Mouse (Mus musculus): Measurements from ENCODE around the gene Cby1.
"Not testable (repeated sequence)": the region's sequence is repeated elsewhere in the genome, so short reads cannot be mapped to it uniquely, and the experiment has no call there.

The Cby1 gene

DNA sequence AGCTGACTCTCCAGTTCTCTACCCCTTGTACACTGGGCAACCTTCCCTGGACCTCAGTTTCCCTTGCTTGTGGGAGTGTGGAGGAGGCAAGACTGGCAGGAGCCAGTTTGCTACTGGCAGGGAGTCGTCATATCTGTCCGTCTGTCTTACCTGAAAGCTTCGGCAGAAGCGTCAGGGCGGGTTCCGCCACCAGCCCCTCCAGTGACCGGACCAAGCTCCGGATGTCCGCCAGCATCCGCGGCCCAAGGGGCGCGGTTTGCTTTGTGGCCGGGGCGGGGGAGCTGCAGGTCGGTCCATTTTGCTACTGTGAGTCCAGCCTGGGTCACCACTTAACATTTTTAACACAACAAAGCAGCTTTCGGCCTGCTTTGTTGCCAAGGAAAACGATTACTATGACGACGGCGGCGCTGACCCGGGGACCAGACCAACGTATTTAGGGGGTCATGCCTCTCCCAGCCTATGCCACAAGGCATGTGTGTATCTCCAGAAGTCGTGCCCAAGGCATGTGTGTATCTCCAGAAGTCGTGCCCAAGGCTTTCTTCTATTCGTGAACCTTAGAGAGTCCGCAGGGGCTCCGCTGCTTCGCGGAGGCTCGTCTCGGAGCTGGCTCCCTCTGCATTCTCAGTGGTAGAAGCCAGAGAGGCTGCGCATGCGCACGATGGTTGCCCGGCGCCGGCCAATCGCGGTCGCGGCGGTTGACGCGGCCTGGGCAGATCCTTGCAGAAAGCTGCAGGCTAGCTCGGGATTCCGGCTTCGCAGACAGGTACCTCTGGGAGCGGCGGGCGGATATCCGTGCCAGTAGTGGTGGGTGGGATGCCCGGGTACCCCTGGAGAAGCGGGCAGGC is at the start of gene Cby1, which contains the start of gene Fam227a:
Gene Cby1 (plus strand): TSS at position 669 of the 845 bp plus-strand sequence.
Gene Fam227a (minus strand): TSS at position 426 of the 845 bp plus-strand sequence.
- peak; percentile 89 for DNase-seq (ENCODE audit: low read depth, low spot score)

DNA sequence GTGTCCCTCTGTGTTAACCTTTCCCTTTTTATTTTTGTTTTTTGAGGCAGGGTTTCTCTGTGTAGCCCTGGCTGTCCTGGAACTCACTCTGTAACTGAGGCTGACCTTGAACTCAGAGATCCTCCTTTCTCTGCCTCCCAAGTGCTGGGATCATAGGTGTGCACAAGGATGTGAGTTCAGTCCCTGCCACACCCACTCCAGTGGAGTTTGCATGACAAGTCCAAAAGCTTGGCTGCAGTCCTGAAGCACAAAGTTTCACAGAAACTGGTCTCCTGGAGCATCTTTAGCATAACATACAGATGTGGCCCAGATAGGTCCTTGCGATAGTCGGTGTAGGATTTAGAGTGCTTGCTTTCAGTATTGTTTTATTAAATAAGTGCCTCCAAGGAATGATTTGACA is 49.8 kb upstream of the Cby1 start:
- no peak for DNase-seq (ENCODE audit: low read depth, low spot score)

DNA sequence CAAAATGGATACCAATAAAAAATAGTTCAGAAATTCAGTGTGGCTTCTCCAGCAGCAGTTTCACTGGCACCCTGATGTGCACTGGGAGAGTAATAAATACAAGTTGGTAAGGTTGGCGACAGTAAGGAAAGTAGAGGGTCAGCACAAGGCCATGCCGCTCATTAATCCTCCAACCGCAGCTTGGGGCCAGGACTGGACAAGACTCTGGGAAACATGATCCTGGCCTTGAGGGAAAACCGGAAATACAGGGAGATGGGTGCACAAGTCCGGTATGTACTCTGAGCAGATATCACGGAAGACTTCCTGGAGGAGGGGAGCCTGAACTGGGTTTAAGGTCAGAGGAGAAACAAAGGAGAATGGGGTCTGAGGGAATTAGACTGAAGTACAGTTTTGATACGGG is 43.5 kb upstream of the Cby1 start:
- DNase-seq (ENCODE audit: low read depth, low spot score): no peak

DNA sequence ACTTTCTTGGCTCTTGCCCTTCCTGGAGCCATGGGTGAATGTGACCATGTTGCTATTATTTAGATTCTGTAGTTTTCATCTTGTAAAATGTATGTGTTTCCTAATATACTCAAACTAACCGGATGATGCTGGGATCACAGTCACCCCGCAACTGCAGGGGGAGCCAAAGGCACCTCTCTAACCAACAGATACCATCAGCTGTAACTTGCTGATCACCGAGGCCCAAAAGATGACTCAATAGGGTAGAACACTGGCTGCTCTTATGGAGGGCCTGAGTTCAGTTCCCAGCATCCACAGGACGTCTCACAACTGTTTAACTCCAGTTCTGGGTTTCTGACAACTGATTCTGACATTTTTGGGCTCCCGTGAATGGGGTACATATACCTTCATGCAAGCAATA is 42.3 kb upstream of the Cby1 start:
- DNase-seq (ENCODE audit: low read depth, low spot score): no peak

DNA sequence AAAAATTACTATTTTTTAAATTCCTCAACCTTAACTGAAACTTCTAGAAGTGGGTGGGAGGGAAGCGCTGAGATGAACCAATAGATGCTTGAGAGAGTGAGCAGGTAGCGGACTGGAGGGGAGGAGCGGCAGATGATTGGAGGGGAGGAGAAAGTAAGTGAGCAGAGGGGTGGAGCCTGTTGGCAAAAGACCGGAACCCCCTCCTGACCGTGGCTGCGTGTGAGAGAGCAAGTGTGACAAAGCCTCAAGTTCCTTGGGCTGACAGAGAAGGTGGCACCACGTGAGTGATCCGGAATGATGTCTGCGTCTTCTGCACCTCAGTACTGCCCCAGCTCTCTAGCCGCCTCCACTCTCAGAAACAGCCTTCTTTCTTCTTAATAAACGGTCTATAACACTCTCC is 41.9 kb upstream of the Cby1 start:
- DNase-seq (ENCODE audit: low read depth, low spot score): no peak

DNA sequence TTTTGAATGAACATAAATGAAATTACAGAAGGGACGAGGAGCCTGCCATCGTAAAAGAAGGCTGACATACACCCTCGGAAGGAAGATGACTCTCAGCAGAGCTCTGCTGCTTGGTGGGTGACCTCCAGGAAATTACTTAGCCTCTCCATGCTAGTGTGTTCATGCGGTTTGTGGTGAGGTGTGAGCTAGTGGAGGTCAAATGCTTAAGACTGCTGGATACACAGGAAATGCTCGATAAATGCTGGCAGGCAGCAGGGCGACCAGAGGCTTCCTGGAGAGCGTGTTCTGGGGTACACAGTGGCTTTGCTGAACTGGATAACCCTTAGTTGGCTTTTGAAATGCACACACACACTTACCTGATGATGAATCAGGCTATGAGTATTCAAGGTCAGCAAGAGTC is 40.5 kb upstream of the Cby1 start:
- DNase-seq (ENCODE audit: low read depth, low spot score): no peak

DNA sequence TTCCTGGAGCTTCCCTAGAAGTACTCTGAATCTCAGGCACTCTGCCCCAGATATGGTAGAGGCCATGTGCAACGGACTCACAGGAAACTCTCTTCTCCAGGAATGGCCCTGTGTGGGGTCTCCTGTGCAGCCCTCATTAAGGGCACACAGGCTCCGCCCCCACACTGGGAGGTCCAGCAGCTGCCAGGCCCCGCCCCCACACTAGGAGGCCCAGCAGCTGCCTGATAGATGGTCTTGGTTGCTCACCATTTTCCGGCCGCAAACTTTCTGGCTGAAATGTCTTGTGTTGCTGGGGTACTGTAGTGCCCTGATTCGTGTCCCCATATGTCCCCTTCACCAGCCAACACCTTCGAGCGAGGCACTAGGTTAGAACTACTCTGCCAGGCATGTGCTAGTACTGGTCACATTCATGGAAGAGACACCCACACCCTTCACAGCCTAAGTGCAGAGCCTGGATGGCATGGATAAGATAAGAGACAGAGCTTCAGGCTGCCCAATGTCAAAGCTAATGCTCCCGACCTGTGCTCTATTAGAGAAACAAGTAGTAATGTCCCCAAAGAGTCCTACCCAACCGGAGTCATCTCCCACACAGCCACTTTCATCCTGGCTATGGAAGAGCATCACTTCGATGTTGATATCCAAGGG is 39.1 kb upstream of the Cby1 start:
- DNase-seq (ENCODE audit: low read depth, low spot score): no peak

DNA sequence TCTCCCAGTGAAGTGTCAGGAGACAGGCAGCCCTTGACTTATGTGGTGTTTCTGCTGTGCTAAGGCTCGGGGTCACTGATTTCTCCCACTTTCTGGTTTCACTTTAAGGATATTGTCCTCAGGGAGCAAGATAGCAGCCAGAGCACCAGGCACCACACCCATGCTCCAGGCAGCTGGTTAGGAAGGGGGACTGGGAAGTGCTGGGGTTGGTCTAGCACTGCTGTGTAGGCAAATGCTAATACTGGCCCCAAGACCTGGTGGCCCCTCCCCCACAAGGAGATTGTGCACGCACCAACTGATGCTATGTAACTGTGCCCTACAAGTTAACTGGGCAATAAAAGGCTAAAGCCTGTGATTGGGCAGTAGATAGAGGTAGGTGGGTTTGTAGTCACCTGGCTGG is 28.5 kb upstream of the Cby1 start:
- DNase-seq (ENCODE audit: low read depth, low spot score): no peak

DNA sequence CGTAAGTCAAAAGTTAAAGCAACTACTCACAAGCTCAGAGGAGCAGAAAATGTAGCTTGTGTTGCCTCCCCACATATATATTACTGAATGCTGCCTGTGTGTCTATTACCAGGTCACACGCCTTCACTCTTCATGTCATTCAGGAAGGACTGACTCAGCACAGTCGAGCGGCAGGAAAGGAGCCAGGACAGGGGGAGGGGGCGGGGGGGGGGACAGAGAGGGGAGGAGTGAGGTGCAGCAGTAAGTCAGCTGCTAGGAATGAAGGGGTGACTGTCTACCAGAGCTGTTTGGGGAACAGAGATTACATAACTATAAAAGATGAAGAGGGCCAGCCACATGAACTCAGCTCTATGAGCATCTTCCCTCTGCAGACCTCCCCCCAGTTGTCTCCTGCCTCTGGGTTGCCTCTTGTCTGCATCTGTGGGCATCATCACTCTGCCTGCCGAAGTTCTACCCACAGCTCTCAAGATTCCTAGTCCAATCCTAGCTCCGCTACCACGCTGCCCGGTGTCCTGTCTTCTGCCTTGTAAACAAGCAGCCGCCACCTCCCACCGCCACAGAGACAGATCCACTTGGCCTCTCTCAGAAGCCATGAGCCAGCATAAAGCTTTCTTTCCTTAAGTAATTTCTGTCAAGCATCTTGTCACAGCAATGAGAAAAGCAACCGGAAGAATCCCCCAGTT is 17.7 kb upstream of the Cby1 start:
- DNase-seq (ENCODE audit: low read depth, low spot score): no peak

DNA sequence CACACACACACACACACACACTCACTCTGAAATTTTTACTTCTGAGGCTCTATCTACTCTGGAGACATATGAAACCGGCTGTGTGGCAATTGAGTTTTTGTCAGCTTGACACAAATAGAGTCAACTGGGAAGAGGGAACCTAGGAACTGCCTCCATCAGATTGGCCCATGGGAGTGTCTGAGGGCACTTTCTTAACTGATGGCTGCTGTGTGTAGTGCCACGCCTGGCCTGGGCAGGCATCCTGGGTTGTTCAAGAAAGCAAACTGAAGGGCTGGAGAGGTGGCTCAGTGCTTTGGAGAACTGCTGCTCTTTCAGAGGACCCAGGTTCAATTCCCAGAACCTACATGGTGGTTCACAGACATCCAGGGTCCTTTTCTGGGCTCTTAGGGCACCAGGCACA is 13.5 kb upstream of the Cby1 start:
- DNase-seq (ENCODE audit: low read depth, low spot score): no peak

DNA sequence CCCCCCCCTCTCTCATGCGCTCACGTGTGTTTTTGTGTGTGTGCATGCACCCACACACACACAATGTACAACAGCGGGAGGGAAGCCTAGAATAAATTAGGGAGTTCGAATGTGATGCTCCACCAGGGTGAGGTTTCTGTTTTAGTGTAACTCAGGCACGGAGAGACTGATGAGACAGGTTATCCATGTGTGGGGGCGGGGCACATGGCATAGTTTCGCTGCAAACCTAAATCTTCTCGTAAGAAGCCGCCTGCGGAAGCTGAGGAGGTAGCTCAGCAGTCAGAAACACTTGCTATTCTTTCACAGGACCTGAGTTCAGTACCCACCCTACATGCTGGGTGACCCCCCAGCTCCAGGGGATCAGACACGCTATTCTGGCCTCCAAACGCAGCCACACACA is 10.9 kb upstream of the Cby1 start:
- no peak for DNase-seq (ENCODE audit: low read depth, low spot score)

DNA sequence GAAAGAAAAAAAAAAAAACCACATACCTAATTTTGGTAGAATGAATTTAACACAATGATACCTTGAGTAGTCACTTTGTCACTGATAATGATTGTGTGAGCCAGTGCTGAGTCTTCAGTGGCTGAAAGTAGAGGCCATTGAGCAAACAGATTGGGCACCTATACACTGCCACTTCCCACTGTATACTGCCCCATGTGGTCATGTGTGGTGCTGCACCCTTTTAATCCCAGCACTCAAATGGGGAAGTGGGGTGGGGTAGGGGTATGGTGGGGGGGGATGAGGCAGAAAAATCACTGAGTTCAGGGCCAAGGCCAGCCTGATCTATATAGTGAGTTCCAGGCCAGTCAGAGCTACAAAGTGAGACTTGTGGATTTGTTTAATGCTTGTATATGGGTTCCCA is 8.4 kb upstream of the Cby1 start:
- DNase-seq (ENCODE audit: low read depth, low spot score): peak; percentile 35

DNA sequence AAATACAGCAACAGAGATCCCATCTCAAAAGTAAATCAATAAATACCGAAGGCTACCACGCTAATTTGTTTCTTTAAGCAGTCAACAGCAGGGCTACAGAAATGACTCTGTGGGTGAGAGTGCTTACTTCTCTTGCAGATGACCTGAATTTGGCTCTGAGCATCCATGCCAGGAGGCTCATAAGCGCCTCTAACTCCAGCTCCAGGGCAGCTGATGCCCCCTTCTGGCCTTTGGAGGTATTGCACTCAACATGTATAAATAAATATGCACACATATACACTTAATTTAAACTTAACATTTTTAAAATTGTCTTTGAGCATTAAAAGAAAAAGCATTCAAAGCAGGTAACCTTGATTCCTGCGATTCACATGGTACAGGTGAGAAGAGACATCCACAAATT is 7.5 kb upstream of the Cby1 start:
- DNase-seq (ENCODE audit: low read depth, low spot score): peak; percentile 51

DNA sequence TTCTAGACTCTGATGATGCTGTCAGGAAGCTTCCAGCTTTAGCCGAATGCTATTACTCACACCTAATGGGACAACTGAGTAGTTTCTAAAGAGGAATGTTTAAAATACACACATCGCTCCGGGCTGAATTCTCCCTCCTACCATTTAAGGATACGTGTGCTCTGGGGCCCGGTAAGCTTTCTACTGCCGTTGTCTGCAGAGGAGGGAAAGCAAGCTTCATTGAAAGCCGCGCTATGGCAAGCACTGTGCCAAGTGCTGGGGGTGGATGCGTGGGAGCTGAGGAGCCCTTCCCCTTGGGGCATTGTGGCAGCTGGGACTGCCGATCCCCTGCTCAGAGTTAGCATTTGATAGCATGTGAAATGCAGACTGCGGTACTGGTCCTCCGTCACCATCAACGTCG is 2.5 kb upstream of the Cby1 start:
- no peak for DNase-seq (ENCODE audit: low read depth, low spot score)

DNA sequence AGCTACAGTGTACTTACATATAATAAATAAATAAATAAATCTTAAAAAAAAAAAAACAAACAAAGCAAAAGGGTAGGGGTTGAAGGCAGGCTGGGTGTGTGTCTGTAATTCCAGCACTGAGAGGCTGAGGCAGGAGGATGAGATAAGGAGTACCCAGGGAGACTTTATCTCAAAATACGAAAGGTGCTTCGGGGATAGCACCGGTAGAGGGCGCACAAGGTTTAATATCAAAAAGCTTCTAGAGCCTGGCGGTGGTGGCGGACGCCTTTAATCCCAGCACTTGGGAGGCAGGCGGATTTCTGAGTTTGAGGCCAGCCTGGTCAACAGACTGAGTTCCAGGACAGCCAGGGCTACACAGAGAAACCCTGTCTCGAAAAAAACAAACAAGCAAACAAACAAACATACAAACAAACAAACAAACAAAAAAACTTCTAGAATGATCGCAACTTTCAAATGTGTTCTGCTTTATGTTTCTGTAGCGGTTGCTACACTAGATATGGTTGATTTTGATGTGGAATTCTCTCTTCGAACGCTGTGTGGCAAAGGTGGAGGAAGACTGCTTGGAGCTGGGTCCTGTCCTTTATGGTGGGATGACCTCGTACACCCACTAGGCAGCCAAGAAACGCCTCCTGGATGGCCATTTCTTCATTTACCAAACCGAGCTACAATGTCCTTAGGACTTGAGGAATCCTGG is 1.0 kb upstream of the Cby1 start:
- DNase-seq (ENCODE audit: low read depth, low spot score): peak; percentile 96

DNA sequence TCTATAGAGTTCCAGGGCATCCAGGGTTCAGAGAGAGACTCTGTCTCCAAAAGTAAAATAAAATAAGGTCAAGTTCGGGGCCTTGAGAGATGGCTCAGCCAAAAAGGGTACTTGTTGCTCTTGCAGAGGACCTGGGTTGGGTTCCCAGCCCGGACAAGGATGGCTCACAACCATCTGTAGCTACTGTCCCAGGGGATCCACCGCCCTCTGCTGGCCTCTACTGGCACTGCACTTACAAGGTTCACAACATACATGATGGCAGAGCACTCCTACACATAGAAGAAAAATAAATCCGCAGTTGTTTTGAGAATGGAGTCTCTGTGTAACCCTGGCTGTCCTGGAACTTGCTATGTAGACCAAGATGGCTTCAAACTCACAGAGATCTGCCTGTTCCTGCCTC is 2.9 kb downstream of the Cby1 start:
- DNase-seq (ENCODE audit: low read depth, low spot score): peak; percentile 58

DNA sequence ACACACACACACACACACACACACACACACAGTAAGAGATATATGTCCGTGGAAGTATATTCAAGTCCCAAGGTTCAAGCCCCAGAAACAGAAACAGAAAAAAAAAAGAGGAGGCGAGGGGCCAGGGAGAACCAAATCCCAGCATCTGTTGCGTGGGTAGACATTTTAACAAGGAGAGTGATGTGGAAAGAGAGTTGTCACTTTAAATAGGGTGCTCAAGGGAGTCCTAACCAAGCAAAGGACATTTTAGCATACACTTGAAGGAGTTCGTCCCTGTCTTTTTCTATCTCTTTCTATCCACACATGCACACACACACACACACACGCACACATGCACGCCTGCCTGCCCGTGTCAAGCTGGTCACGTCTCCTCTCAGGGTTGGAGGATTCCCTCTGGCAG is 5.7 kb downstream of the Cby1 start:
- DNase-seq (ENCODE audit: low read depth, low spot score): no peak

DNA sequence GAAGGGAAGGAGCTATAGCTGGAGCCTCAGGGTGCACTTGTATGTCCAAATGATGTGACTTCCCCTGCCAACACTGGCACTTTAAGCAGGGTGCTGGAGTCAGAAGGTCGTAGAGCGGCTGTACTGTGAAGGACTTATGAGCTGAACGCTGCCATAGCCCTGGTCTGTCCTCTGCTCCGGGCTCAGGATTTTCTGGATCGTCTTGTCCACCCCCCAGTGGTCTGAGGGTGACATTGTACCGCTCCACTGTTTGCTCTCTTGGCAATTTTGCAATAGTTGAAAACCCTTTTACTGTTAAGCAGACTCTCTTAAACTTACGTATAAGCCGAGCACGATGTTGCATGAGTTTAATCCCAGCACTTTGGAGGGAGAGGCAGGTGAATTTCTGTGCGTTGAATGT is 10.2 kb downstream of the Cby1 start:
- DNase-seq (ENCODE audit: low read depth, low spot score): peak; percentile 40

DNA sequence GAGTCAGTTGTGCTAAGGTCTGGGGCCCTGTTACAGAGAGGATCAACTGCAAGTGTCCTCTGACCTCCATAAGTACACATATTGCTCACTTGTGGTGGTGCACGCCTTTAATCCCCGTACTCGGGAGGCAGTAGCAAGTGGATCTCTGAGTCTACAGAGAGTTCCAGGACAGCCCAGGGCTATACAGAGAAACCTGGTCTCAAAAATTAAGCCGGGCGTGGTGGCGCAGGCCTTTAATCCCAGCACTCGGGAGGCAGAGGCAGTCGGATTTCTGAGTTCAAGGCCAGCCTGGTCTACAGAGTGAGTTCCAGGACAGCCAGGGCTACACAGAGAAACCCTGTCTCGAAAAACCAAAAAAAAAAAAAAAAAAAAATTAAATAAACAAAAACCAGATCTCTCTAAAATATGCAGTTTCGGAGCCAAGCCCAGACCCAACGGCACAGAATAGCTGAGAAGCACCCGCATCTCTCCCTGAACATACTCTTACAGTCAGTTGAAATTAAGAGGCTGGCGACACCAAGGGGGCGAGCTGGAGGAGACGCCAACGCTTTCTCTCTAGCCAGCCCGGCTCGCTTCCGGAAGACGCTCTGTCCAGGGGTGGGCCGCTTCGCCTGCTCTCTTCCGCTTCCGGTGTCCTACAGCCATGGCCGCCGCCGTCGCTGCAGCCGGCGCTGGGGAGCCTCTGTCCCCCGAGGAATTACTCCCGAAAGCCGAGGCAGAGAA is 11.4 kb downstream of the Cby1 start, which contains the start of gene Tomm22:
Gene Tomm22 (plus strand): TSS at position 613 of the 723 bp plus-strand sequence.
- peak; percentile 94 for DNase-seq (ENCODE audit: low read depth, low spot score)

DNA sequence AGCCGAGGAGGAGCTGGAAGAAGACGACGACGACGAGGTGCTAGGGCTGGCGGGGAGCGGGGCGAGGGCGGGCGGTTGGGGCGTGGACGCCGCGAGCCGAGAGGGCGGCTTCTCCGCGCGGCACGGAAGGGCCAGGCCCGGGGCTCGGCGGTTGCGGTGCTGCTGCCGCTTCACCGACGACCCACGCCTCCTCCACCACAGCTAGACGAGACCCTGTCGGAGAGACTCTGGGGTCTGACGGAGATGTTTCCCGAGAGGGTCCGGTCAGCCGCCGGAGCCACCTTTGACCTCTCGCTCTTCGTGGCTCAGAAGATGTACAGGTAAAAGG is 11.9 kb downstream of the Cby1 start:
- DNase-seq (ENCODE audit: low read depth, low spot score): no peak

DNA sequence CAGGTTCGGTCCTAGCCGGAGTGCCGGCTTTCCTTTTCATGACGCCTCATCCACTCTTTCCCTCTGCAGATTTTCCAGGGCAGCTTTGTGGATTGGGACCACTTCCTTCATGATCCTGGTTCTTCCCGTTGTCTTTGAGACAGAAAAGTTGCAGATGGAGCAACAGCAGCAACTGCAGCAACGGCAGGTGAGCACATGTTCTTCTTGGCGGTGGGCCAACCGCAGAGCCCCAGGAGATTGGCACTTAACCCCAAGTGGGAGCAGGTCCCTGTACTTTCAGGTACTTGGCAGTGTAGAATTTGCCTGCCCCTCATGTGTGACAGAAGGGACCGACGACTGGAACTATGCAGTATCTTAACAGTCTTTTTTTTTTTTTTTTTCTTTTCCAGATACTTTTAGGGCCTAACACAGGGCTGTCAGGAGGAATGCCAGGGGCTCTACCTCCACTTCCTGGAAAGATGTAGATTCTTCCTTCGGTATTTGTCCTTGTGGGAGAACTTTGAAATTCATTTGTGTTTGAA is 12.9 kb downstream of the Cby1 start:
- DNase-seq (ENCODE audit: low read depth, low spot score): not testable (repeated sequence)

Measured in 3T3-L1 (cell line).